Mouse (Mus musculus) telencephalon, adult 2 months (tissue): ENCODE data around the gene Cep112.

Experiments used
- DNase-seq: peaks from one replicate; pipeline ENCODE4 v3.0.0-alpha.2; 2011; ENCODE audit warnings: low read depth, low spot score

Cep112 gene

DNA sequence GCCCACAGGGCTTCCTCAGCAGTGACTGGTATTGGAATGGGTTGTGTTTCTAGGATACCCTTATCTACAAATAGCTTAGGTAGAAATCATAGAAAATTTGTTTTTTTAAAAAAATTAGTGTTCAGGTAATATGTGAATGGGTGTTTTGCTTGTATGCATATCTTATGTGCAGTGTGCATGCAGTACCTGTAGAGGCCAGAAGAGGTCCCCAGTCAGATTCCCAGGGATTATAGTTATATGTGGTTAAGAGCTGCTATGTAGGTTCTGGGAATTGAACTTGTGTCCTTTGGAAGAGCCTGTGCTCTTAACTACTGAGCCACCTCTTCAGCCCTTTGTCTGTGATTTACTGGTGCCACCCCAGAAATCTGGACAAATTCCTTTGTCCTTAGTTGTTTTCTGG lies 22.2 kb downstream of the Cep112 start:
- no peak for DNase-seq

DNA sequence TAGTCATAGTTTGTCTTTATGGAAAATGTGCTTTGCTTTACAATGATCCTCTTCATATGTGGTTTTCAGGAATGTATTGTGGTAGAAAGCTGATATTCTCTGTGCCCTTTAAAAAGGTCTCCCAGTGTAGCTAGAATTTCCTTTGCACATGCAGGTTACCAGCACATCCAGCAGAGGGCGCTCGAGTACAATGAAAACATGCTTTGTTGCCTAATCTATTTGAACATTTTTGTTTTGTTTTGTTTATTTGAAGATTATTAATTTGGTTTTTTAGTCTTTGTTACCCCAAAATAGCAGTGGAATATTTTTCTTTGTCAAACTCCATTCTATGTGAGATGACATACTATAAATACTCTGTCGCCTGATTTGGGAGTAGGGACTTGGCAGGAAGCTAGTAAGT lies 24.8 kb downstream of the Cep112 start:
- DNase-seq = peak; percentile 34

DNA sequence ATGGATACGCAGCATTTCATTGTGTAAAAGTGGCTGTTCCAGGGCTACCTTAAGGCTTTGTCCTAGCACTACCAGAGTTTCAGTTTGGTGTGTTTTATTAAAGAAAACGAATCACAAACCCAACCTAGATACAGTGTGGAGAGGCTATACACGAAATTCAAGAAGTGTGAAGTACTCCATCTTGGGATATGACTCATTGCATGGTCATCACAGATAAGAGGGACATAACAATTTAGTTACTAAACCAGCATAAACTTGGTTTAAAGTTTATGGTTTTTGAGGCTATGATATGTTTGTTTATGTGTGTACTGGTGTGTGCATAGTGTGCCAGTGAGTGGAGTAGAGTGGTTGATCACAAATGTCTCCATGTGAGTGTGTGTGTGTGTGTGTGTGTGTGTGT lies 34.6 kb downstream of the Cep112 start:
- no peak for DNase-seq

DNA sequence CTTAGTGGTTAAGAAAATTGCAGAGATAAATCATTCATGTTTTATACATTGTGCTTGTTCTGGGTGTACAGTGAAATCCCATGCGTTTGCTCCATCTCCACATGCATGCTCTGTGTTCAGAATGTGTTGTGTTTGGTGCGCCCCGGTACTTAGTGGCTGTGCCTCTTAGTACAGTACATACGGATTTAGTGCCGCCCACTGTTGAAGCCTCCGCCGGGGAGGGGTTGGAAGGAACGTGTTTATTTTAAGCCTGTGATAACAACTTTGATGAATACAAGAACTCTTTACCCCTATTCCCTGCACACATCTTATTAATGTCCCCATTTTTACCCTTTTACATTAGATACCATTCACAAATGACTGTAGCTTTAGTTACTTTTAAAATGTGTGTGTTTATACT lies 39.1 kb downstream of the Cep112 start:
- DNase-seq = peak; percentile 21

DNA sequence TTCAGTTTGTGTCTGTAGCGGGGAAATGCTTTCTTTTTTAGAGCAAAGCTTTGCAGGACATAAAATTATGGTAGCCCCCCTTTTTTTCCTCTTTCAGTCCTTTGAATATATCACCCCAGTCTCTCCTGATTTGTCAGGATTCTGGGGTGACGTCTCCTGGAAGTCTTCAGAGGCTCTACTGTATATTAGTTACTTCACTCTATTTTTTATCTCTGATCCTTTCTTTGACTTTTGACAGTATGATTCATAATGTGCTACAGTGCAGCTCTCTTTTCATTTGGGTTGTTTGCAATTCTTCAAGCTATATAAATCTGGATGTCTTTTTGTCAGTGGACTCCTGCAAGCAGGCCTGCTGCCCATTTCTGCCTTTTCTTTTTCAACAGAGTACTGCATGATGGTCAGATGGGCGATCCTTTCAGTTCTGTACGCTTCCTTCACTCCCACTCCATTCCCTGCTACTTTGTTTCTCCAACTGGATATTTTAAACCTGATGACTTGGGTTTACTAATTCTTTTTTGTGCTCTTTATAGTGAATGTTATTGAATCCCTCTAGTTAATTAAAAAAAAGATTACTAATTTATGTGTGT lies 39.8 kb downstream of the Cep112 start:
- DNase-seq = no peak

DNA sequence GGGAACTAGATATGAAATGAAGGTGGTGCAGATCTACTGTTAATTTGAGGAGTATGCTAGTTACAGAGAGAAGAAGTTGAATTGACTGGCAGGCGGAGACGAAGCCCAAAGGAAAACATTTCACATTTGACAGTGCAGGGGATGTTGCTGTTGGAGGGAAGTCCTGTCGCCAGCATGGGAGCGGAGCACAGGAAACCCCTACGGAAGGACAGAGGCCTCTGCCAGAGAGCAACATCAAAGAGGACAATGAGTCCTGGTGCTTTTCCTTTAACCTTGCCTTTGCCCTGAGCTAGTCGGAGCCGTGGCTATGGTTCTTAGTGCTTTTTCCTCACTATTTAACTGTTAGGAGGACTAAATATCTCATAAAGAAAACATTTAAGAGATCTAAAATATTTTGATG lies 50.7 kb downstream of the Cep112 start:
- DNase-seq = no peak

DNA sequence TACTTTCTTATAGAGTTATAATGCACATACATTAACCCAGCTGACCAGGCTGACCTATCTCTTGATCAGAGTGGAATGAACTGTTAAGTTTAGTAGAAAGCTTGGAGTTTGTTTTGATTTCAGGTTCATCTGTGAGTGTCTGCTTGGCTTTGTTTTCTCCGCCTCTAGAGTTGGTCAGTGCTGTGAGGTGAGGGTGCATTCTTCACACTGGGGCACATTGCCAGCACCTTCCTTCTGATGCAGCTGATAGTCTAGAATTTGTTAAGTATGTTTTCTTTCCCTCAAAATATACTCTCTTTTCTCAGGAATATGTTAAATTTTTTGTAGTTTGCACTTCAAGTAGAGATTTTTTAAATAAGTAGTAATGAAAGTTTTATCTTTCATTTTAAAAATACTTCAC lies 51.2 kb downstream of the Cep112 start:
- no peak for DNase-seq

DNA sequence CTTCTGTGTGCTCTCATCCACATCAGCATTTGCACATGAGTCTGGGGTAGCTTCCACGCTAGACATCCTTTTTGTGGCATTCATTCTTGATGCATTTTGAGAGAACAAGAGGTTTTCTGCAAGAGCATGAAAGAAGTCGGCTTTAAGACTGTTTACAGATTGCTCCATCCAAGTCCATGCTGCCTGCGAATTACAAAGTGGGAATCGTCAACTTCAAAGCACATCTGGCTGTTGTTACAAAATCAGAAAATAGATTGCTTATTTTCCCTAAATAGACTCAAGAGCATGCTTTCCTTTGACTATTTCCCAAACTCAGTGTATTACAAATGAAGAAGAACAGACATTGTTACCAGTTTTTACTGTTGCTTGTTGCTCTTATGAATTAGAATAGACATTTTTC lies 59.0 kb downstream of the Cep112 start:
- no peak for DNase-seq

DNA sequence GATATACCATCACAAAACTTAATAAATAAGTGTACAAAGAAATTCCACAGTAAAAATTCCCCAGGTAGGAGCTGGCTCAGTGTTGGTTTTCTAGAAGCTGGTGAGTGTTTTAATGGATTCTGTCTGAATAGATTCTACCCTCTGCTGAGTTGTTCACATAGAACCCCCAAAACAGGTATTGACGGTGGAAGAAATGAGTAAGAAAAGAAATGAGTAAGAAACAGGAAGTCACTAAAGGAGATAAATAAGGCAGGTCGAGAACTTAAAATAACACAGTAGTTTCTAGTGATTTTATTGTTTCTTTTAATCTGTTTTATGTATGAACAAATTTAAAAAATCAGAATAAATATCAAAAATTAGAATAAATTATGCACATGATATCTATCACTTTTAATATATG lies 63.3 kb downstream of the Cep112 start:
- DNase-seq = no peak

DNA sequence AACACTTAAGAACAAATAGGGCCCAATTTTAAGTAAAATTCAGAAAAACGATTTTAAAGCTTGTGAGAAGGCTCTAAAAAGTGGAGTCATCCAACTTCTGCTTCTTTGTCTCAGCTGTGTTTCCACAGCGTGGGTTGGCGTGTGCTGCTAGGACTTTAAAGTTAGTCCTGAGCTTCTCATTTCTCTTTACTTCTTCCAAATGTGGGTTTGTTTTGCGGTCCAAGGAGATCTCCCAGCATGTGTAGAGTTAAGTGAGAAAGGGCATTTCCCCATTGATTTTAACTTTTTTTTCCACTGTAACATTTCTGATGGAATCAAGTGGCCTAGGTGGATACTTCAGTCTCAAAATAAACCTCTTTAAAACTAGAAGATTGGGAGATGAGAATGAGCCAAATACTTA lies 64.9 kb downstream of the Cep112 start:
- no peak for DNase-seq

DNA sequence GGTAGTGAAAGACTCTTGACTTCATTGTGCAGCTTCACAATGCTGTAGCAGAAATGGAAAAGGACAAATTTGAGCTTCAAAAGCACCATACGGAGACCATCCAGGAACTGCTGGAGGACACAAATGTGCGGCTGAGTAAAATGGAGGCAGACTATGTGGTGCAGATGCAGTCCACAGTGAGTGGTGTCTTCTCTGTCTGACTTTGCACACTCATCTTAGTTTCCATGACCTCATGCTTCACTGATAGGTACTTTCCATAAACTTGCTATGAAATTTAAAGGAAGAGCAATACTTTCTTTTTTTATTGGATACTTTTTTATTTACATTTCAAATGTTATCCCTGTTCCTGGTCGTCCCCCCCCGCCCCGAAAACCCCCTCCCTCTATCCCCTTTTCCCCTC lies 83.2 kb downstream of the Cep112 start:
- no peak for DNase-seq

DNA sequence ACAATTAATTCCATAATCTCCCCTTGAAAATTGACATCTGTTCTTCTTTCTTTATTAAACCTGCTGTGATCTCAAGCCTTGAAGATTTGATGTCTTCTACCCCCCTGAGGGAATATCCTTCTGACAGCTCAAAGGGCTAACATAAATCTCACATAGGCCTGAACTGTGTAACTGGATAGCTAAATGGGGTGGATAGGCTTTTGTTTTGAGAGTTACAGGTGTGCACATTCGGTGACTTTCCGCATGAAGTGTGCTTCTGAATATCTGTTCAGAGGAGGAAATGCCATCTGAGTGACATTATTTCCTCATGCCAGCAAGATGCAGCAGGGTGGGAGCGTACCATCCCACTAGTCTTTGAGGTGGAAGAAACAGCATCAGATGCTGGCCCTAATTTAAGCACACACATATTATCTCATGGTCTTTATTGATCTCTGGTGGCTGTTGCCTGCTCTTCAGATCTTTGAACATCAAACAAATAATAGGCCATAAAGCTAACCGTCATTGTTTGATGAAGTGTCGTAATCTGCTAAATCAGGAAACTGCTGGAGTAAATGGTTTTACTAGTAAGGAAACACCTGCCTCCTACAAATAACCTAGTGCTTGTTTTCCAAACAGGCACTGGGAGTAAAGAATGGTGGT lies 102.9 kb downstream of the Cep112 start:
- DNase-seq = no peak

DNA sequence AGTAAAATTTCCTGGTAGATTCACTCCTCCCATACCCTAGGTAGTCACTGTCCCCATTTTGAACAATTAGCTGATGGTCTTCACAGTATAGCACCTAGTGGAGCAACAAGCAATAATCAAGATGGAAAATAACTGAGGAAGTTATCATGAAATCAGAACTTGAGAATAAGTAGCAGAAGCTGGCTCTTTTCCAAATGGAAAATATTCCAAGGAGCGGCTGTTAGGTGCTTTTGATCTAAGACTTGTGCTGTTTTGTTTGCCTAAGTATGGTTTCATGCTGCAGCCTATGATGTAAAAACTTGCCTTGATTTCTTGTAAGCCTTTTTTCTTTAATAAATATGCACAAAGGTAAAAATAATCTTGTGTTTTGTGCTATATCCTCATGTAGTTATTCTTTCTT lies 107.9 kb downstream of the Cep112 start:
- DNase-seq = no peak

DNA sequence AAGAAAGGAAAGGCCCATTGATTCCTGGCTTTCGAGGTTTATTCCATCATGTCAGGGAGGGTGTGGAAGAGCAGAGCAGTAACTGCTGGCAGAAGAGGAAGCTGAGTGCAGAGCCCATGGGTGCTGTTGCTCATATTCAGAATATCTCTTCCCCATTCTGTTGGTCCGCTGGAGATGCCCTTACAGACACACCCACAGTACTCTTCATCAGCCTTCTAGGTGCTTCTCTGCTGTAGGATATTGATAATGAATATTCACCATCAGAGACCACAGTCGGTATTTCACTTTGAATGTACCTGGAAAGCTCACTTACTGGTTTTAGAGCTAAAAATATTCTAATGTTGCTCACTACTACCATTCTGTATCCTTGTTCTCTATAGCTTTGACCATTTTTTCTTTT lies 109.0 kb downstream of the Cep112 start:
- DNase-seq = no peak

DNA sequence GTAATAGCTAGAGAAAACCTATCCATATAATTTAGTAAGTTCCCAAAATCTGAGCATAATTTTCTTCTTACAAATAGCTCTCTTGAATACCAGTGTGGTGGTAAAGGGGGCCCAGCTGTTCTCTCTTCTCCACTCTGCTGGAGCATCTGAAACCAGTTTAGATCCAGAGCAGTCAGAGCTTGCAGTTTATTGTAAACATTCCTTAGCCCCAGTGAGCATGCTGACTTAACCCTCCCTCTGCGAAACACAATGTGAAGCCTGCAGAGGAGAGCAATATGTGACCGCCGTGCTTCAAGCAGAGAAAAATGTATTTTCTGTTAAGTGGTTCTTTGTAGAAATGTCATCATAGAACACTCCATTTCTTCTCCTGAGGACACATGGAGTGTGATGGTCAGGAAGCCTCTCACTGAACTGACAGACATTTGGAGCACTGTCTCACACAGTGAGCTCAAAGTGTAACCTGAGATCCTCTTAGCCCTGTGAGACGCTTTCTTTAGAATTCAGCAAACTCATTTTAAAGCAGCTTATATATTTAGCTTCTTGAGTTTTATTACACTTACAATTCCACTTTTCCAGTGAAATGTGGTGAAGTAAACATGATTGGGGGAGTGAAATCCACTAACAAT lies 128.1 kb downstream of the Cep112 start:
- DNase-seq = no peak

DNA sequence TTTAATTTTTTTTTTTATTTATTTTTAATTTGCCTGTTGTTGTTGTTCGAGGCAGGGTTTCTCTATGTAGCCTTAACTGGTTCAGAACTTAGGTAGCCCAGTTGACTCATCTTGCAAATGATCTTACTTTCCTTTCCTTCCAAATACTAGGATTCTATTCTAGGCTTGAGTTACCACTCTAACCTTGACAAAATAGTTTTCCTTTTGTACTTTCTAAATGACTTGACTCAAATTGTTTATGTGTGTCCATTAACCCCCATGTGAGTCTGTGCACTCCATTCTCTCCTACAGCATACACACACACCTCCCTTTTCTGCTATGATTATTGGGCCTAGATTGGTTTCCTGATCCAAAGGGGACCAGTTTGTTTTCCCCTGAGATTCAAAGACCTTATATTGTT lies 128.9 kb downstream of the Cep112 start:
- no peak for DNase-seq

DNA sequence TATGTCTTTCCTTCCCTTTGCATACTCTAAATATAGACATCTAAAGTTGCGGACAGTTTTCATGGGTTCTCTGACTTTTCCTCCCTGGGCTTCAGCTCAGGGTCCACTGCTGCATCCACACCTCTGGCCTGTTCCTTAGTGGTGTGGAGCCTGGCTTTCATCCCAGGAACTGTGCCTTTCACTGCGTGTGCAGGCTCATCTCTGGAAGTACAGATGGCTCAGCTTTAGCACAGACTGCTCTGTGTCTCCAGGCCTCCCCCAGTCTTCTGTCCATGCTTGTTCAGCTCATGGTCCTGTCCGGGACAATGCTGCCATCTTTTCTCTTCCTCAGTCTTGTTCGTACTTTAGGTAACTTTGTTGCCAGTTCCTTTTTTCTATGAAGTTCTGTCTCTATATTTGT lies 133.6 kb downstream of the Cep112 start:
- DNase-seq = no peak

DNA sequence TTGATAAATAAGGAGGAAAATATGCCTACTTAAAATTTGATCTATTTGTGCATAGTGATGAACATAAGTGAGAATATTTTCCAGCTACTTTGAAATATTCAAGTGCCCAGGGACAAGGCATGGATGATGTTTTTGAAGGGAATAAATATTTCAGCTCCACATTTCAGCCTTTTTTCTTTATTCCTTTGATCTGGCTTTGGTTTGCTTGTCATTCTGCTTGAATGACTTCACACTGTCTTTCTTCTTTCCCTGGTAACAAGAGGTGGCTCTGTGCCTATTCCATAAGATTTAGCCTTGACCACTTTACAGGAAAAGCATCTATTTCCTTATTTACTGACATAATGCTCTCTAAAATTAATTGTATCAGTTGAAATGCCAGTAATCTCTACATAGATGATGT lies 134.5 kb downstream of the Cep112 start:
- DNase-seq = no peak

DNA sequence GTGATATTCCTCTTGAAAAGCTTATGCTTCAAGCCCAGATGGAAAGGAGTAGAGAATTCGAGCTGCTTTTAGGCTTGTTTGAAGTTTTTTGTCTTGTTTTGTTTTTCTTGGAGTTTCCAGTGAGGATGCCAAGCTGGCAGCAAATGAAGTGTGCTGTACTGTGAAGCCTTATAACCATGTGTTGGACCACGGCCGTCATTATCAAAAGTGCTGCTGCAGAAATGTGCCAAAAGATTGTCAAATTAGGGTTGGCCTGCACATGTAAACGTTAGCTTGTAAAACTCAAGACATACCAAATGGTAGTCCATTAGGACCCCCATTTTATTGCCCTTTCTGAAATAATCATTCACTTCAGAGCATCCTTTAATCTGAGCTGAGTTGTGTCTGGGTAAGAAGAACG lies 137.1 kb downstream of the Cep112 start:
- no peak for DNase-seq

DNA sequence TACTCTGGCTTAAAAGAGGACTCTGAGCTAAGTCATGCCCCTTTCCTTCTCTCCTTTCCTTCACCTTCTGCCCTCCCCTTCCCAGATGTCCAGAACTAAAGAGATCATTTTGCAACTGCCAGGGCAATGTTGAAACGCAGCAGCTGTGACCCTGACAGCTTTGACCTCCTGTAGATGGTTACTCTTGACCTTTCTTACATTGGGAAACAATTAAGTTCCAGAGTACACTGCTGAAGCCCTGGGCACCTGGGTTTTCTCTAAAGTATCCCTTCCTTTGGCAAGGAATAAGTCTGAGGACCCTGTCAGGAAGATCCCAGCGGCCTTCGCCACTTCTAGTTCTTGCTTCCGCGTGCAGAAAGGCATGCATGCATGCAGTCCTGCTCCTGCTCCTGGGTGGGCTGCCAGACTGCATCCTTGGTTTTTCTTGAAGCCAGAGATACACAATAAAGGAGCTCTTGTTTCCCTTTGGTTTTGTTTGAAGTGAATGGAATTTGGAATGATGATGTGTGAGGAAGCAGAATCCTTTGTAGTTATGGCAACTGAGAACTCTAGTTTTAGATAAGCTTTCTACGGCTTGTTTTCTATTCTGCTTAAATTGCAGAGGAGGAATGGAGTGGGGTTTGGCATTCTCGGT lies 161.7 kb downstream of the Cep112 start:
- DNase-seq = no peak

DNA sequence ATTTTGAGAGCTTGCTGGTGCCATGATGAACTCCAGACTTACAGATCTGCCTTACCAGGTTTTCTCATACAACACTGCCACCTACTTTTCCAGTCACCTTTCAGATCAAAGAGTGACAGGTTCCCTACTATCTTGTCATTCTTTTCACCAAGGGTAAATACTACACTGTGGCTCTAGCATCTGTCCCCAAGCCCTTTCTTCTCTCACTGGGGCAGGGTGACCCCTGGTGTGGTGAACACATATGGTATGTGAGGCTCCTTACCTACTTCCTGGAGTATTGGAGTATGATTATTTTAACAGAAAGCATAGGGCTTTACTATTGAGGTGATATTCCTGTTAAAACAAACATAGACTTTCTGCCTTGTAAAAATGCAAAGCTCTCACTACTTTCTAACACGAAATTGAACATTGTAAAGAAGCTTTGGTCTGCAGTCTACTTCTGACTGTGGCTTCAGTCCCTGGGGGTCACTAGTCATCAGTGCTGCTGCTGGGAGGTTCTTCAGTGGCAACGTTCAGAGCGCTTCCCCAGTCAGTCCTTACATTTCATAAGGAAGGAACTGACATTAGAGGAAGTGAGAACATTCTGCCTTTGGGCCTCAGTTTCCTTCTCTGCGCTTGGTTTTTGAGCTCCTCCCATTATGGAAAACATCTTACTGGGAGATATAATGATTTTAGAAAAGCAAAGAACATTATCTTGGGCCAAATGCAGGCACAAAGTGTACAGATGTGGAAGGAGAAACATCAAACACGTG lies 168.4 kb downstream of the Cep112 start:
- no peak for DNase-seq

DNA sequence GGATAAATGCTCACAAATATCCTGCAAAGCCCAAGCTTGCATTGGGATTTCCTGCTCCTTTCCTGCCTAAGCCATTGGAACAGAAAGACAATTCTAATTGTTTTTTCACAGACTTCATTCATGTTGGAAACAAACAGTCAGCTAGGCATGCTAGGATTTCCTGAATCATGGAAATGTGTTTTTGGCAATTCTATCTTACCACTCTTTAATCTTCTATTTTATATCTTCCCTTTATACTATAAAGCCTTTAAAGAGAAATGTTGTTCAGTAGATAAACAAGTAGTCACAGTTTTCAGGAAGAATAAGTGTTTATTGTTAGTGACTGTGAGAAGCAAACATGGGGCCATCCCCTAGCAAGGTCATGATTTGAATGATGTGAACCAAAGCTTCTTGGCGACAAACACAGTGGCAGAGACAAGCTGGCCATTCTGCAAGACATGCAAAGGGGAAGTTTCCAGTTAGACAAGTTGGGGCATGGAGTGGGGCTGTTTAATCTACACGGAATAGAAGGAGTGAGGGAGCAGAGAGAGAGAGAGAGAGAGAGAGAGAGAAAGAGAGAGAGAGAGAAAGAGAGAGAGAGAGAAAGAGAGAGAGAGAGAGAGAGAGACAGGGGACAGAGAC lies 169.1 kb downstream of the Cep112 start:
- no peak for DNase-seq
